ENCODE assay signal across 9 mouse cellular contexts in genomic region chr13:113595987-113596386, GRCm38 (mm10). TPM values are rescaled to one million over a fixed set of nuclear protein-coding genes. Genes with fewer than 3 reads are reported as not detected.
A peak's percentile ranks its signal among the peaks of the same experiment; 100 is the strongest.
DNase-seq lines count a peak whose midpoint lies in the region; ATAC-seq and TF ChIP-seq lines count a peak whose summit lies in the region.
"Had no signal": no experiment of that assay in that cellular context is flagged by ENCODE, and none has a peak within 500 bp of the region (broad histone marks: within the 10 kb centered on the region; RNA-seq: fewer than 3 reads in every experiment).

No protein-coding gene starts in this region.

- no peak; the same call in 1 of the 2 replicates for TF ChIP-seq CTCF in gastrocnemius, adult 2 months (IDR thresholded peaks at IDR 0.05)
- TF ChIP-seq CTCF in lung, embryonic 14.5 days (IDR thresholded peaks at IDR 0.05; ENCODE audit: low read depth): no peak

- 53% methylated on average over 8 of the region's 8 CpGs for WGBS in lung, embryonic 14.5 days

- no peak overlapping the region for H3K9ac ChIP-seq in lung, embryonic 14.5 days

- H3K27ac ChIP-seq in gastrocnemius, adult 2 months: peak overlapping the region; percentile 57
- no peak overlapping the region for H3K27ac ChIP-seq in lung, embryonic 14.5 days (ENCODE audit: low read depth)

- no peaks in the 10 kb centered on the region for H3K9me3 ChIP-seq in lung, embryonic 14.5 days (ENCODE audit: low read depth, low read length)

- intact Hi-C loops in gastrocnemius, adult 2 months (cut with DNase I): loop anchor here (2.0 kb wide), 1 partner anchor 17 kb away; no protein-coding TSS in a partner anchor

- peak overlapping the region; percentile 17 for H3K4me3 ChIP-seq in gastrocnemius, adult 2 months
- no peak overlapping the region for H3K4me3 ChIP-seq in lung, embryonic 14.5 days (ENCODE audit: low read depth, low read length)

- H3K4me1 ChIP-seq in lung, embryonic 14.5 days (ENCODE audit: insufficient read depth): peaks cover 14% of the 10 kb centered on the region

- no peaks in the 10 kb centered on the region for H3K27me3 ChIP-seq in lung, embryonic 14.5 days (ENCODE audit: insufficient read depth, low read length)

- ATAC-seq in lung, embryonic 14.5 days (ENCODE audit: insufficient read depth): peak; percentile 35; the same call in 1 of the 2 replicates
- 0 out of 2 replicates have a peak, but pooled peaks have one; percentile 24 for ATAC-seq in megakaryocyte-erythroid progenitor cell, adult 5-6 weeks (replicated peaks; ENCODE audit: low FRiP score, low TSS enrichment, poor library complexity, severe bottlenecking)

- DNase-seq in gastrocnemius, adult 2 months: no peak
- DNase-seq in gastrocnemius, postnatal 25 days: no peak
- no peak for DNase-seq in lung, embryonic 14.5 days
- DNase-seq in lung, adult 18-20 months: no peak
- peak; percentile 72 to 76 for DNase-seq in cerebellum, postnatal 36 days
- no peak for DNase-seq in natural killer cell, adult 2 months (ENCODE audit: low spot score in 2 of 2)
- DNase-seq in T-cell, adult 2 months (ENCODE audit: low spot score): no peak
- DNase-seq: kidney, postnatal 36 days had no signal

- H3K4me2 ChIP-seq in lung, embryonic 14.5 days: no peak overlapping the region; the same call in 1 of the 2 replicates

- H3K36me3 ChIP-seq in lung, embryonic 14.5 days (ENCODE audit: insufficient read depth): peaks cover 28% of the 10 kb centered on the region; the same call in 1 of the 2 replicates

RNA-seq across cellular contexts. Expression of gene Snx18, which starts 22.4 kb away (rescaled TPM):
- 10 to 100 TPM in 1 of 2 experiments, 1 to 10 TPM in 1; 9.2 to 13.6 TPM for total RNA-seq in gastrocnemius, adult 2 months (2021)
- 10 to 100 TPM in 1 of 2 experiments, 1 to 10 TPM in 1; 9.1 to 11.0 TPM for total RNA-seq in gastrocnemius, postnatal 25 days (2021)
- 29.9 and 30.2 TPM in 2 replicates for polyA plus RNA-seq in lung, embryonic 14.5 days (2014; fragmentation: Nextera tagmentation; extraction: Ambion mirVana)
- total RNA-seq in megakaryocyte-erythroid progenitor cell, adult 5-6 weeks (2014; fragmentation: Nextera tagmentation): 5.3 and 10.9 TPM in 2 replicates
- 13.2 and 18.1 TPM in 2 replicates for total RNA-seq in megakaryocyte-erythroid progenitor cell, adult 5-6 weeks (2017)

Comparison
In these comparisons a context has a peak if more than half of its experiments do, and no peak if none do; other contexts are left out.
1. DNase-seq: peak in cerebellum, postnatal 36 days (2 of 2); none in gastrocnemius, adult 2 months (single experiment), gastrocnemius, postnatal 25 days (single experiment), lung, embryonic 14.5 days (single experiment), lung, adult 18-20 months (0 of 2), natural killer cell, adult 2 months (0 of 2) and T-cell, adult 2 months (single experiment).